Mouse (Mus musculus) stomach, embryonic 14.5 days (tissue): ENCODE results near the gene AC109138.7. TPM values are rescaled to one million over a fixed set of nuclear protein-coding genes. Genes with fewer than 3 reads are reported as not detected.

Source experiments
- ATAC-seq: fragments of 200-750 bp; cut with Nextera tagmentation; 2 replicates; pipeline ENCODE4 v1.8.0; 2017; ENCODE audit warnings: low read depth, moderate TSS enrichment; ENCODE audit not compliant: insufficient number of reproducible peaks, insufficient read depth, low FRiP score
- H3K27ac ChIP-seq: fragments of 300-500 bp; sonication (generic); 2 replicates; pipeline ENCODE4 v1.5.1; 2014; ENCODE audit warnings: mild to moderate bottlenecking, low read length, moderate library complexity, mixed read lengths
- H3K27me3 ChIP-seq: fragments of 300-500 bp; sonication (generic); 2 replicates; pipeline ENCODE4 v1.6.1; 2014; ENCODE audit warnings: low read length, control low read depth, mixed read lengths; ENCODE audit not compliant: control insufficient read depth, insufficient read depth
- H3K36me3 ChIP-seq: fragments of 300-500 bp; sonication (generic); 2 replicates; pipeline ENCODE4 v1.6.1; 2014; ENCODE audit warnings: mild to moderate bottlenecking, control low read depth, low read length, moderate library complexity, mixed read lengths; ENCODE audit not compliant: control insufficient read depth, insufficient read depth
- H3K4me1 ChIP-seq: fragments of 300-500 bp; sonication (generic); 2 replicates; pipeline ENCODE4 v1.6.1; 2014; ENCODE audit warnings: low read length, control low read depth, mixed read lengths; ENCODE audit not compliant: control insufficient read depth, insufficient read depth
- H3K4me2 ChIP-seq: fragments of 300-500 bp; sonication (generic); replicated peaks from 2 replicates; pipeline ENCODE4 v1.6.1; 2014; ENCODE audit warnings: low read depth, low read length, control low read depth
- H3K4me3 ChIP-seq: fragments of 300-500 bp; sonication (generic); 2 replicates; pipeline ENCODE4 v1.5.1; 2014; ENCODE audit warnings: low read depth, low read length, control low read depth
- H3K9ac ChIP-seq: fragments of 300-500 bp; sonication (generic); replicated peaks from 2 replicates; pipeline ENCODE4 v1.6.1; 2014; ENCODE audit warnings: low read depth, mild to moderate bottlenecking, control low read depth, low read length, moderate library complexity, mixed read lengths
- H3K9me3 ChIP-seq: fragments of 300-500 bp; sonication (generic); 2 replicates; pipeline ENCODE4 v1.6.1; 2016; ENCODE audit warnings: low read depth, low read length, control low read depth; ENCODE audit not compliant: control insufficient read depth
- WGBS: fragments of 180-500 bp; shearing (Covaris S2); extraction: QIAGEN DNeasy Blood & Tissue Kit; methylation state at CpG from one replicate; pipeline ENCODE4 v1.1.7; 2014; 5-methylcytosine and 5-hydroxymethylcytosine counted together
- polyA plus RNA-seq: library from polyadenylated mRNA; unstranded; fragments of >200 nt; fragmentation: Nextera tagmentation; extraction: Ambion mirVana; gene quantifications from 2 replicates; pipeline ENCODE4 v1.2.1, GENCODE M21; 2014

Gene AC109138.7
- polyA plus RNA-seq, 1 experiment from 2014 or later = not detected

- no peak overlapping the region; the same call in 1 of the 2 replicates for H3K4me2 ChIP-seq
- H3K27ac ChIP-seq = peak overlapping the region; percentile 29; the same call in 1 of the 2 replicates
- ATAC-seq = no peak
Measured at GRCm38 (mm10) chr19:4218293-4218692, 4.1 kb downstream of the AC109138.7 start.

GRCm38 (mm10) chr19:4218784-4219183 is 4.6 kb downstream of the AC109138.7 start:
- Histone ChIP-seq H3K27me3 (no peaks in the 10 kb centered on the region), H3K4me2 (no peak overlapping the region), H3K9me3 (no peaks in the 10 kb centered on the region), H3K4me3 (no peak overlapping the region), H3K36me3 (no peaks in the 10 kb centered on the region), H3K9ac (no peak overlapping the region), H3K4me1 (peaks cover 63% of the 10 kb centered on the region), H3K27ac (0 out of 2 replicates have a peak overlapping the region, but pooled peaks have one; percentile 23)
- 71% methylated on average over 1 of the region's 1 CpGs for WGBS
- ATAC-seq = no peak

More at GRCm38 (mm10) chr19:4218293-4218692, 4.1 kb downstream of the AC109138.7 start:
- H3K36me3 ChIP-seq = no peaks in the 10 kb centered on the region
- H3K9me3 ChIP-seq = no peaks in the 10 kb centered on the region
- no peaks in the 10 kb centered on the region for H3K27me3 ChIP-seq
- H3K9ac ChIP-seq = no peak overlapping the region
- peaks cover 68% of the 10 kb centered on the region for H3K4me1 ChIP-seq
- WGBS = 81% methylated on average over 11 of the region's 11 CpGs
- H3K4me3 ChIP-seq = no peak overlapping the region

GRCm38 (mm10) chr19:4219943-4220342 is 5.8 kb downstream of the AC109138.7 start:
- ATAC-seq = no peak
- H3K36me3 ChIP-seq = no peaks in the 10 kb centered on the region
- H3K4me3 ChIP-seq = no peak overlapping the region
- H3K9me3 ChIP-seq = no peaks in the 10 kb centered on the region
- peaks cover 59% of the 10 kb centered on the region for H3K4me1 ChIP-seq
- no peak overlapping the region for H3K4me2 ChIP-seq
- H3K27me3 ChIP-seq = no peaks in the 10 kb centered on the region
- WGBS = 87% methylated on average over 6 of the region's 6 CpGs
- H3K9ac ChIP-seq = no peak overlapping the region
- peak overlapping the region; percentile 80; the same call in 1 of the 2 replicates for H3K27ac ChIP-seq

- peak overlapping the region; percentile 25 for H3K4me2 ChIP-seq
- whole genome bisulfite sequencing = 31% methylated on average over 4 of the region's 4 CpGs
- no peaks in the 10 kb centered on the region for H3K9me3 ChIP-seq
- no peak overlapping the region for H3K9ac ChIP-seq
- no peak overlapping the region for H3K4me3 ChIP-seq
- no peak for ATAC-seq
- H3K27me3 ChIP-seq = no peaks in the 10 kb centered on the region
- peak overlapping the region; percentile 80; the same call in 1 of the 2 replicates for H3K27ac ChIP-seq
- no peaks in the 10 kb centered on the region for H3K36me3 ChIP-seq
- H3K4me1 ChIP-seq = peaks cover 59% of the 10 kb centered on the region
Measured at GRCm38 (mm10) chr19:4220416-4220815, 6.3 kb downstream of the AC109138.7 start.

GRCm38 (mm10) chr19:4220957-4221743 is 7.0 kb downstream of the AC109138.7 start:
- H3K4me3 ChIP-seq = no peak overlapping the region

GRCm38 (mm10) chr19:4222165-4222564 is 8.0 kb downstream of the AC109138.7 start:
- Histone ChIP-seq H3K9ac (no peak overlapping the region), H3K4me2 (no peak overlapping the region), H3K27me3 (no peaks in the 10 kb centered on the region), H3K4me1 (peaks cover 49% of the 10 kb centered on the region), H3K4me3 (no peak overlapping the region), H3K27ac (no peak overlapping the region), H3K36me3 (no peaks in the 10 kb centered on the region), H3K9me3 (no peaks in the 10 kb centered on the region)
- WGBS = 64% methylated on average over 11 of the region's 11 CpGs
- no peak for ATAC-seq

More at GRCm38 (mm10) chr19:4220957-4221743, 7.0 kb downstream of the AC109138.7 start:
- Histone ChIP-seq H3K36me3 (no peaks in the 10 kb centered on the region), H3K9me3 (no peaks in the 10 kb centered on the region), H3K4me1 (peaks cover 56% of the 10 kb centered on the region), H3K27me3 (no peaks in the 10 kb centered on the region), H3K27ac (peak overlapping the region; percentile 80; the same call in 1 of the 2 replicates), H3K9ac (no peak overlapping the region), H3K4me2 (peak overlapping the region; percentile 25)
- 23% methylated on average over 14 of the region's 14 CpGs for WGBS
- peak; percentile 56; the same call in 1 of the 2 replicates for ATAC-seq

- no peaks in the 10 kb centered on the region for H3K27me3 ChIP-seq
- H3K4me1 ChIP-seq = peaks cover 25% of the 10 kb centered on the region
Measured at GRCm38 (mm10) chr19:4226779-4227178, 12.6 kb downstream of the AC109138.7 start.

GRCm38 (mm10) chr19:4227446-4227845 is 13.3 kb downstream of the AC109138.7 start:
- no peak overlapping the region for H3K4me3 ChIP-seq
- no peak overlapping the region for H3K4me2 ChIP-seq
- no peak overlapping the region for H3K9ac ChIP-seq
- 62% methylated on average over 5 of the region's 5 CpGs for WGBS
- H3K36me3 ChIP-seq = no peaks in the 10 kb centered on the region
- ATAC-seq = no peak
- H3K9me3 ChIP-seq = no peaks in the 10 kb centered on the region
- H3K4me1 ChIP-seq = peaks cover 24% of the 10 kb centered on the region; the same call in 1 of the 2 replicates
- no peaks in the 10 kb centered on the region for H3K27me3 ChIP-seq
- no peak overlapping the region for H3K27ac ChIP-seq

More at GRCm38 (mm10) chr19:4226779-4227178, 12.6 kb downstream of the AC109138.7 start:
- ATAC-seq = no peak
- Histone ChIP-seq H3K4me2 (no peak overlapping the region), H3K9ac (no peak overlapping the region), H3K4me3 (no peak overlapping the region), H3K9me3 (no peaks in the 10 kb centered on the region), H3K27ac (no peak overlapping the region), H3K36me3 (no peaks in the 10 kb centered on the region)
- 88% methylated on average over 7 of the region's 7 CpGs for WGBS
